Mouse (Mus musculus): Measurements from ENCODE around the gene Tcte2.

GRCm38 (mm10) chr17:13687656-13688055, 74.0 kb downstream of the Tcte2 start:
- TF ChIP-seq CTCF (IDR thresholded peaks at IDR 0.05; ENCODE audit: low read depth, low read length) (no peak), GATA2 (IDR thresholded peaks at IDR 0.05; ENCODE audit: borderline replicate concordance, low read depth, low read length) (no peak), POLR2AphosphoS5 (IDR thresholded peaks at IDR 0.05; ENCODE audit: insufficient replicate concordance, low read depth, low read length) (no peak)

All from G1E (cell line).